Mouse (Mus musculus) intestine, embryonic 14.5 days (tissue): ENCODE results near the gene Gm20696. TPM values are rescaled to one million over a fixed set of nuclear protein-coding genes. Genes with fewer than 3 reads are reported as not detected.

Source experiments
- ATAC-seq: fragments of 200-750 bp; cut with Nextera tagmentation; replicated peaks from 2 replicates; pipeline ENCODE4 v1.8.0; 2017; ENCODE audit warnings: low read depth, moderate number of reproducible peaks, moderate TSS enrichment, moderate library complexity; ENCODE audit not compliant: low FRiP score, low TSS enrichment
- DNase-seq: peaks from one replicate; pipeline ENCODE4 v3.0.0-alpha.2; 2018; ENCODE audit warnings: low spot score
- H3K27ac ChIP-seq: fragments of 300-500 bp; sonication (generic); 2 replicates; pipeline ENCODE4 v1.5.1; 2014; ENCODE audit warnings: low read depth, mild to moderate bottlenecking, control low read depth
- H3K27me3 ChIP-seq: fragments of 300-500 bp; sonication (generic); replicated peaks from 2 replicates; pipeline ENCODE4 v1.6.1; 2014; ENCODE audit warnings: low read length, control low read depth; ENCODE audit not compliant: control insufficient read depth, insufficient read depth
- H3K36me3 ChIP-seq: fragments of 300-500 bp; sonication (generic); 2 replicates; pipeline ENCODE4 v1.6.1; 2014; ENCODE audit warnings: low read length, control low read depth; ENCODE audit not compliant: control insufficient read depth, insufficient read depth
- H3K4me1 ChIP-seq: fragments of 300-500 bp; sonication (generic); replicated peaks from 2 replicates; pipeline ENCODE4 v1.6.1; 2014; ENCODE audit warnings: low read length, control low read depth, mixed read lengths; ENCODE audit not compliant: control insufficient read depth, insufficient read depth
- H3K4me2 ChIP-seq: fragments of 300-500 bp; sonication (generic); 2 replicates; pipeline ENCODE4 v1.6.1; 2014; ENCODE audit warnings: low read length
- H3K4me3 ChIP-seq: fragments of 300-500 bp; sonication (generic); 2 replicates; pipeline ENCODE4 v1.5.1; 2014; ENCODE audit warnings: low read depth, low read length, control low read depth, mixed read lengths
- H3K9ac ChIP-seq: fragments of 300-500 bp; sonication (generic); 2 replicates; pipeline ENCODE4 v1.6.1; 2014; ENCODE audit warnings: mild to moderate bottlenecking, low read length
- H3K9me3 ChIP-seq: fragments of 300-500 bp; sonication (generic); 2 replicates; pipeline ENCODE4 v1.6.1; 2016; ENCODE audit warnings: low read length, control low read depth; ENCODE audit not compliant: control insufficient read depth
- WGBS: fragments of 180-500 bp; shearing (Covaris S2); extraction: QIAGEN DNeasy Blood & Tissue Kit; methylation state at CpG from one replicate; pipeline ENCODE4 v1.1.7; 2014; 5-methylcytosine and 5-hydroxymethylcytosine counted together
- microRNA-seq: library from miRNA; unstranded; fragments of <30 nt; microRNA quantifications from one replicate; pipeline ENCODE4, GENCODE M21; 2016
- polyA plus RNA-seq: library from polyadenylated mRNA; unstranded; fragments of >200 nt; fragmentation: Nextera tagmentation; extraction: Ambion mirVana; gene quantifications from 2 replicates; pipeline ENCODE4 v1.2.1, GENCODE M21; 2014

Gm20696 gene
- polyA plus RNA-seq, 1 experiment from 2014 or later: 6.9 TPM

DNA sequence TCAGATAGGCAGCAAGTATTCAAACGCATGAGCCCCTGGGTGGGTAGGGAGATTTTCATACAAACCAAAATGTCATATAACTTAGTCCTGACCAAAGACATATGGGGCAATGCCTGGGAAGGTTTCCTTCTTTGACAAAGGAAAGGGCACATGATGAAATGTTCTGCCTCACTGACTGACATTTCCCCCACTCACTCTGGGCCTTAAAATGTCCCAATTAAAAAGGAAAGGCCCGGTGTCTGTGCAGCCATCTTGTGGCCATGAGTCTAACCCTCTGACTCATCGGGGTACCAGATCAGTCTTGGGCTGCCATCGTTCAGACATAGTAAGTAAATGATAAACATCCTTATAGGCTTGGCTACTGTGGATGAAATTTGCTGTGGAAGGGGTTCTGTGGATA is 454.1 kb downstream of the Gm20696 start:
- no peaks in the 10 kb centered on the region for H3K27me3 ChIP-seq
- DNase-seq: no peak
- no peaks in the 10 kb centered on the region for H3K9me3 ChIP-seq
- no peak overlapping the region for H3K27ac ChIP-seq
- peaks cover 2% of the 10 kb centered on the region; the same call in 1 of the 2 replicates for H3K4me1 ChIP-seq
- H3K4me3 ChIP-seq: no peak overlapping the region
- no peak overlapping the region for H3K9ac ChIP-seq
- no peak overlapping the region for H3K4me2 ChIP-seq
- WGBS: 86% methylated on average over 4 of the region's 4 CpGs
- H3K36me3 ChIP-seq: no peaks in the 10 kb centered on the region
- ATAC-seq: no peak

DNA sequence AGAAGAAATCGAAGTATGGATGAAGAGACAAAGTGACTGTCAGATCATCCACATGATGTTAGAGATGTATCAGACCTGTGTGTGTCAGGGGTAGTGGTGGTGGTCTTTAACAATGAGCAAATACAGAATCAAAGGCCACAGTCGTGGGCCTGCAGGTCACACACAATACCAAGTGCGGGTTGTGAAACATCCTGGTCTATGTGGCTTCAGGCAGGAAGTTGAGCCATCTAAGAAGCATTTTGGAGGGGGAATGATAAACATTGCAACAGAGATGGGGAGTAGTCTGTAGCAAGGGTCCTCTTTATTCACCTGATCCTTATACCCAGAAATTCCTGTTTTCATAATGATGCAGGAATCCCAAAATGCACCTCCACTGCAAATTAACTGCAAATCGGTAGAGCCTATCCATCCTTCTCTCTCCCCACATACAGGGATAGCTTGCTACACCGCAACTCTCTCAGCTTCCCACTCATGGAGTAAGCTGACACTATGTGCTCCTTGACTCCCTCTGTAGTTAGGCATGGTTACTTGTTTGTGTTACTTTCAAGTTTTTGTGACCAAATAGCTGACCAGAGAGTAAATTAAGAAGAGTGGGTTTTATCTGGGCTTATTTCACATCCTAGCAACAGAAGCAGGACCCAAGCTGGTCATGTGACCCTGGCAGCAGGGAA is 454.8 kb downstream of the Gm20696 start:
- no peak for ATAC-seq
- H3K4me2 ChIP-seq: no peak overlapping the region
- no peak overlapping the region for H3K9ac ChIP-seq
- H3K27ac ChIP-seq: no peak overlapping the region
- no peaks in the 10 kb centered on the region for H3K27me3 ChIP-seq
- no peaks in the 10 kb centered on the region for H3K36me3 ChIP-seq
- H3K9me3 ChIP-seq: no peaks in the 10 kb centered on the region
- H3K4me1 ChIP-seq: peaks cover 8% of the 10 kb centered on the region
- H3K4me3 ChIP-seq: no peak overlapping the region
- 83% methylated on average over 5 of the region's 5 CpGs for WGBS
- no peak for DNase-seq

DNA sequence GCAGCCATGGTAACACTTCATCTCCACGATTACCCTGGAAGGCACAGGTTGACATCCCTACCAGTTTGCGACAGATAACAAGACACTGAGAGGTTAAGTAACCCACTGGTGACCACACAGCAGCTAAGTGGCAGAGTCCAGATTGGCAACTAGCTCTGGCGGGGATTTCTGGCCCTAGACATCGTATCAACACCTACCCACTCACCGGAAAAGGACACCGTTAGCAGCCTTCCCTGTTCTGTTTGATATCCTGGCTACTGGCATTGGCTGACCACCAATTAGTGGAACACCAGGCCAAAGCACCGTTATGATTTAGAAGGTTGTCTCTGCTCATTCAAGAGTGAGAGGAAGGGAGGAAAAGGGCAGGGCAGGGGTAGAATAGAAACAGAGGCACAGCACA is 456.4 kb downstream of the Gm20696 start:
- ATAC-seq: no peak
- DNase-seq: no peak

More for the DNA sequence above, 456.4 kb downstream of the Gm20696 start:
- no peaks in the 10 kb centered on the region for H3K27me3 ChIP-seq
- H3K4me3 ChIP-seq: no peak overlapping the region
- peaks cover 23% of the 10 kb centered on the region for H3K4me1 ChIP-seq
- no peaks in the 10 kb centered on the region for H3K36me3 ChIP-seq
- no peak overlapping the region for H3K27ac ChIP-seq
- WGBS: 81% methylated on average over 7 of the region's 7 CpGs
- H3K4me2 ChIP-seq: no peak overlapping the region
- H3K9me3 ChIP-seq: no peaks in the 10 kb centered on the region
- no peak overlapping the region for H3K9ac ChIP-seq

Small RNA genes lying within 50 kb of the gene (microRNA-seq; reads per million reads assigned to microRNA genes)
- not detected for gene Gm22328

Other genes with a start within 250 kb of the Gm20696 start
- 133 and 149 TPM in 2 replicates for gene Foxp1, start 144.1 kb downstream of the Gm20696 start, polyA plus RNA-seq
- 14.5 and 16.3 TPM in 2 replicates for gene Eif4e3, start within 50 bp of the Gm20696 start, polyA plus RNA-seq
- gene Gpr27, start 25.9 kb upstream of the Gm20696 start, polyA plus RNA-seq: 3.1 and 3.5 TPM in 2 replicates
- not detected in 2 replicates for gene Prok2, start 59.6 kb upstream of the Gm20696 start, polyA plus RNA-seq